Mouse (Mus musculus) CH12.LX (cell line): ENCODE results near the gene Tpi1. TPM values are rescaled to one million over a fixed set of nuclear protein-coding genes. Genes with fewer than 3 reads are reported as not detected.

Source experiments
- DNase-seq: peaks from one replicate; pipeline ENCODE4 v3.0.0-alpha.2; 2013; ENCODE audit errors: extremely low read depth
- H3K27ac ChIP-seq: 2 replicates; pipeline ENCODE4 v1.5.1; 2012; ENCODE audit warnings: low read depth, mild to moderate bottlenecking, control low read depth, moderate library complexity; ENCODE audit not compliant: insufficient read depth
- H3K27me3 ChIP-seq: replicated peaks from 2 replicates; pipeline ENCODE3; 2012; ENCODE audit warnings: inconsistent platforms
- H3K36me3 ChIP-seq, 2 experiments: replicated peaks in 1 of 2; 2 replicates each; pipeline versions ENCODE3 to v1.6.1; 2012; ENCODE audit warnings: inconsistent platforms in 1 of 2, low read length in 1 of 2, mild to moderate bottlenecking in 1 of 2, mixed read lengths in 1 of 2, moderate library complexity in 1 of 2; ENCODE audit not compliant: control insufficient read depth in 1 of 2, insufficient read depth in 1 of 2
- H3K4me1 ChIP-seq, 2 experiments: 2 replicates each; pipeline ENCODE4 v1.6.1; 2012; ENCODE audit warnings: inconsistent platforms in 1 of 2, moderate library complexity in 1 of 2; ENCODE audit not compliant: insufficient read depth in 2 of 2, control insufficient read depth in 1 of 2
- H3K4me2 ChIP-seq: 2 replicates; pipeline ENCODE4 v1.6.1; 2012; ENCODE audit warnings: low read depth, mild to moderate bottlenecking, control low read depth; ENCODE audit not compliant: poor library complexity, insufficient read depth, severe bottlenecking
- H3K4me3 ChIP-seq, 3 experiments: fragments of 150-350 bp in 1 of 3; sonication (generic) in 1 of 3; replicated peaks in 1 of 3; 2 replicates each; pipeline versions ENCODE3 to v1.5.1; 2011 to 2012; ENCODE audit warnings: low read depth in 2 of 3, low read length in 2 of 3, mild to moderate bottlenecking in 2 of 3, moderate library complexity in 2 of 3, control low read depth in 1 of 3, improper control_type of control experiment in 1 of 3, inconsistent platforms in 1 of 3, mixed read lengths in 1 of 3; ENCODE audit not compliant: poor library complexity in 1 of 3
- H3K79me2 ChIP-seq: replicated peaks from 2 replicates; pipeline ENCODE4 v1.6.1; 2012; ENCODE audit warnings: mild to moderate bottlenecking, moderate library complexity; ENCODE audit not compliant: control insufficient read depth, poor library complexity, insufficient read depth, severe bottlenecking; ENCODE audit errors: extremely low read depth
- H3K9ac ChIP-seq: 2 replicates; pipeline ENCODE4 v1.6.1; 2012; ENCODE audit warnings: low read depth, mild to moderate bottlenecking, control low read depth, moderate library complexity; ENCODE audit not compliant: insufficient read depth
- H3K9me3 ChIP-seq: replicated peaks from 2 replicates; pipeline ENCODE3; 2012; ENCODE audit warnings: low read length, inconsistent platforms, mixed read lengths
- CTCF ChIP-seq, 2 experiments: IDR thresholded peaks in 1 of 2; conservative IDR thresholded peaks in 1 of 2; 2 replicates each; pipeline ENCODE4 v1.5.1; 2011 to 2012; ENCODE audit warnings: low read depth in 2 of 2, low read length in 2 of 2, improper control_type of control experiment in 1 of 2, inconsistent platforms in 1 of 2, mild to moderate bottlenecking in 1 of 2, moderate library complexity in 1 of 2
- ELF1 ChIP-seq: IDR thresholded peaks from 2 replicates; pipeline ENCODE4 v1.6.1; 2014; ENCODE audit warnings: low read depth, mild to moderate bottlenecking, inconsistent platforms, low read length, improper control_type of control experiment
- ETS1 ChIP-seq: conservative IDR thresholded peaks from 2 replicates; pipeline ENCODE4 v1.6.1; 2012; ENCODE audit warnings: low read depth, mild to moderate bottlenecking, inconsistent platforms, low read length, improper control_type of control experiment, moderate library complexity
- JUN ChIP-seq: IDR thresholded peaks from 2 replicates; pipeline ENCODE4 v1.6.1; 2011; ENCODE audit warnings: low read depth, mild to moderate bottlenecking, low read length, improper control_type of control experiment, moderate library complexity; ENCODE audit not compliant: insufficient read depth
- MAX ChIP-seq: IDR thresholded peaks from 2 replicates; pipeline ENCODE4 v1.6.1; 2011; ENCODE audit warnings: low read length, improper control_type of control experiment
- MAZ ChIP-seq: IDR thresholded peaks from 2 replicates; pipeline ENCODE4 v1.6.1; 2012; ENCODE audit warnings: low read depth, mild to moderate bottlenecking, inconsistent platforms, low read length, improper control_type of control experiment, moderate library complexity
- MXI1 ChIP-seq: IDR thresholded peaks from 2 replicates; pipeline ENCODE4 v1.6.1; 2011; ENCODE audit warnings: mild to moderate bottlenecking, low read depth, low read length, improper control_type of control experiment
- NELFE ChIP-seq: IDR thresholded peaks from 2 replicates; pipeline ENCODE4 v1.6.1; 2011; ENCODE audit warnings: low read depth, low read length, improper control_type of control experiment
- PAX5 ChIP-seq: IDR thresholded peaks from 2 replicates; pipeline ENCODE4 v1.6.1; 2012; ENCODE audit warnings: low read length, inconsistent platforms, mixed read lengths
- POLR2A ChIP-seq: IDR thresholded peaks from 2 replicates; pipeline ENCODE4 v1.6.1; 2011; ENCODE audit warnings: low read depth, mild to moderate bottlenecking, improper control_type of control experiment, low read length
- SMC3 ChIP-seq: IDR thresholded peaks from 2 replicates; pipeline ENCODE4 v1.6.1; 2011; ENCODE audit warnings: low read depth, low read length, improper control_type of control experiment
- TBP ChIP-seq: conservative IDR thresholded peaks from 2 replicates; pipeline ENCODE4 v1.6.1; 2011; ENCODE audit warnings: low read depth, low read length, improper control_type of control experiment
- UBTF ChIP-seq: IDR thresholded peaks from 2 replicates; pipeline ENCODE4 v1.6.1; 2012; ENCODE audit warnings: low read depth, mild to moderate bottlenecking, inconsistent platforms, low read length, improper control_type of control experiment, moderate library complexity
- USF1 ChIP-seq: IDR thresholded peaks from 2 replicates; pipeline ENCODE4 v1.6.1; 2014; ENCODE audit warnings: low read depth, mild to moderate bottlenecking, inconsistent platforms, low read length, improper control_type of control experiment
- ZNF384 ChIP-seq: IDR thresholded peaks from 2 replicates; pipeline ENCODE4 v1.6.1; 2012; ENCODE audit warnings: low read depth, low read length, improper control_type of control experiment, inconsistent platforms
- dilution Hi-C: fragments of 300-500 bp; cut with MboI; formaldehyde crosslinking; loops from 2 replicates; pipeline ENCODE4 v1.14.3; 2020; ENCODE audit warnings: low sequenced_read_pairs; ENCODE audit not compliant: extremely low pct_unique_long_range_greater_than_20kb, extremely low pct_ligation_motif_present
- in situ Hi-C: fragments of 300-500 bp; cut with MboI; formaldehyde crosslinking; loops from 3 replicates; pipeline ENCODE4 v1.14.3; 2019; ENCODE audit warnings: low sequenced_read_pairs, low pct_ligation_motif_present, low pct_unique_long_range_greater_than_20kb, mixed read lengths
- polyA plus RNA-seq: library from polyadenylated mRNA; unstranded; fragments of >175 nt; gene quantifications from 2 replicates; pipeline ENCODE4 v1.2.1, GENCODE M21; 2012; ENCODE audit warnings: low read depth; ENCODE audit not compliant: insufficient read length
- total RNA-seq, 2 experiments: library from RNA; depleted of rRNA; stranded (reverse); fragments of 300-350 nt in 1 of 2; fragments of >200 nt in 1 of 2; gene quantifications; 2 replicates each; pipeline ENCODE4 v1.2.3; 2012 to 2014

The Tpi1 gene
- total and polyA plus RNA-seq, 3 experiments = 758 to 1,645 (median 1,303) TPM

- H3K9ac ChIP-seq = peak within 1 kb of the TSS; percentile 34; the same call in 1 of the 2 replicates
- H3K27ac ChIP-seq = no peak within 1 kb of the TSS
- in situ Hi-C loops = loop anchor here (25.0 kb wide), 1 partner anchor 180 kb away; the partner anchor contains the start of genes Acrbp and Ing4
- TF ChIP-seq CTCF (conservative IDR thresholded peaks at IDR 0.05 in 1 of 2, IDR thresholded peaks at IDR 0.05 in 1 of 2; ENCODE audit: low read depth in 2 of 2, low read length in 2 of 2) (peak in 1 of 2 experiments; percentile 69; a peak in 2 of 4 replicates), JUN (no peak), MAX (peak; percentile 77), SMC3 (peak; percentile 43), POLR2A (peak; percentile 53), PAX5 (no peak)
- TF ChIP-seq, all 38 proteins: peak for 4
- dilution Hi-C loops = no loop called here
- Histone ChIP-seq H3K27me3 (peaks cover 34% of the 10 kb centered on the region), H3K36me3 (no peaks in the 10 kb centered on the region), H3K4me1 (peaks cover 11 to 20% of the 10 kb centered on the region in 2 experiments), H3K79me2 (no peaks in the 10 kb centered on the region), H3K9me3 (no peaks in the 10 kb centered on the region), H3K4me2 (peak within 1 kb of the TSS; percentile 73), H3K4me3 (peak within 1 kb of the TSS in 1 of 3 experiments; percentile 54)
- no peak for DNase-seq
Measured at GRCm38 (mm10) chr6:124856916-124857839, 43.1 kb upstream of the Tpi1 start, which contains the start of gene P3h3. Gene P3h3, minus strand, starts transcription at chr6:124857752.

- Histone ChIP-seq H3K36me3 (no peaks in the 10 kb centered on the region), H3K9ac (no peak overlapping the region), H3K79me2 (no peaks in the 10 kb centered on the region), H3K9me3 (no peaks in the 10 kb centered on the region), H3K4me2 (peak overlapping the region; percentile 73), H3K4me3 (peak overlapping the region in 1 of 3 experiments; percentile 54), H3K4me1 (peaks cover 5 to 13% of the 10 kb centered on the region in 2 experiments), H3K27me3 (peaks cover 39% of the 10 kb centered on the region), H3K27ac (no peak overlapping the region)
- dilution Hi-C loops (no loop called here), in situ Hi-C loops (loop anchor here (25.0 kb wide), 1 partner anchor 181 kb away; the partner anchor contains the start of genes Acrbp and Ing4)
- TF ChIP-seq MAZ (no peak), USF1 (no peak), TBP (no peak), NELFE (no peak), ELF1 (no peak), SMC3 (no peak), ZNF384 (no peak), MXI1 (no peak), ETS1 (no peak), UBTF (no peak)
- no peak for DNase-seq
Measured at GRCm38 (mm10) chr6:124856321-124856720, 42.2 kb upstream of the Tpi1 start.
